Mouse (Mus musculus): ENCODE measurements around the gene Elmo1. TPM values are rescaled to one million over a fixed set of nuclear protein-coding genes. Genes with fewer than 3 reads are reported as not detected.

The Elmo1 gene
- polyA plus RNA-seq, 1 experiment = not detected

DNA sequence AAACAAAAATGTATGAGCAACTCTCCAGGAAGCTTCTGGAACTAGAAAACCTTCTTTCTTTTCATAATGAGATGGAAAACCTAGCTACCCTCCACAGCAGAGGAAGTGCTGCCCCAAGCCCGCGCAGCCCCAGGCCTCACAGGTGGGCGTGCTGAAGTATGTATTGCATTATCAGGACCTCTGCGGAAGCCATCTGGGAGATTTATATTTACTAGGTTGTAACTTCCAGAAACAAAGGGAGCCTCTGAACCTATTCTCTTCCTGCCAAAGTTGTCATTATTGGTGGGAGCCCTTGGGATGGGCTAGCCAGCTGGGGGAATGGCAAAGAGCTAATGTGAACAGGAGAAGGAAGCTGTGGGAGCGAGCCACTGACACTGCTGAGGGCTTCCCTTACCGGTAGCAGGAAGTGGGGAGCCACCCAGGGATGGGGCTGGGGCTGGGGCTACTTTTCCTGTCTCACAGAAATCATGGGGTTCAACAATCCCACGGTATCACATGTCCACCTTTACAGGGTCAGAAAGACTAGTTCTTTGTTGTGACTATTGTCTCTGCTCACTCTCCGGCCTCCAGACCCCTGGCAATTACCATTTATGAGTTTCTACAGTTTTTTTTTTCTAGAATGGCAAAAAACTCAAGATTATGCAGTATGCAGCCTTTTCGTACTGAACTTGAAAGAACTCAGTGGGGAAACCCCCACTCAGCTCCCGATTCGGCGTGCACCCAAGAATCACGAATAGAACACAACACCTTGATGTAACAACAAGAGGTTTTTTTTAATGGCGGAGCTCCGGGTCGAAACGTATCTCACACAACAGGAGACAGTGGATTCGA lies 44.2 kb downstream of the Elmo1 start:
- H3K27ac ChIP-seq (ENCODE audit: insufficient read depth, low read depth, low read length) = no peak overlapping the region
- WGBS = 89% methylated on average over 18 of the region's 18 CpGs

DNA sequence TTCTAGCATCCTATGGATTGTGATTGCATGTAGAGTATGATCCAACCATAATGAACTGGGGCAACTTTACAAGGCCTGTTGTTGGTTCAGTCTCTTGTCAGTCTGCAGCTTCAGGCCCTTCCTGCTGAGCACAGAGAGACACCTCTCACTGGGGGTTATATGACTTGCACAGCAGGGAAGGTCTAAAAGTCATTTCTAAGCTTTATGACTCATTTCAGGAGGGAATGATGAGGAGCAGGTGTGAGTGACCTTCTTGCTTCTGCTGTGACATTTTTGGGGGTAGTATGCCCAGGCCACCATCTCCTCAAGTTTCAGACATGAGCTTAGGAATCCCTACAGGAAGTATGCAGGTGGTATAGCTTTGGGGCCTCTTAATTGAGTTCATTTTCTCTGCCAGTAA lies 46.4 kb downstream of the Elmo1 start:
- Histone ChIP-seq H3K4me3 (ENCODE audit: insufficient read depth, low read depth, low read length) (no peak overlapping the region), H3K4me1 (ENCODE audit: control insufficient read depth, insufficient read depth, low read length) (no peaks in the 10 kb centered on the region), H3K27ac (ENCODE audit: insufficient read depth, low read depth, low read length) (no peak overlapping the region)
- TF ChIP-seq POLR2A (IDR thresholded peaks at IDR 0.05; ENCODE audit: insufficient read depth, low read depth, low read length) = no peak
- TF ChIP-seq CTCF (IDR thresholded peaks at IDR 0.05; ENCODE audit: insufficient read depth, low read depth, low read length) = no peak

More for the DNA sequence above, 44.2 kb downstream of the Elmo1 start:
- Histone ChIP-seq H3K4me1 (ENCODE audit: control insufficient read depth, insufficient read depth, low read length) (no peaks in the 10 kb centered on the region), H3K4me3 (ENCODE audit: insufficient read depth, low read depth, low read length) (no peak overlapping the region)
- TF ChIP-seq CTCF (IDR thresholded peaks at IDR 0.05; ENCODE audit: insufficient read depth, low read depth, low read length) = no peak
- TF ChIP-seq POLR2A (IDR thresholded peaks at IDR 0.05; ENCODE audit: insufficient read depth, low read depth, low read length) = no peak

DNA sequence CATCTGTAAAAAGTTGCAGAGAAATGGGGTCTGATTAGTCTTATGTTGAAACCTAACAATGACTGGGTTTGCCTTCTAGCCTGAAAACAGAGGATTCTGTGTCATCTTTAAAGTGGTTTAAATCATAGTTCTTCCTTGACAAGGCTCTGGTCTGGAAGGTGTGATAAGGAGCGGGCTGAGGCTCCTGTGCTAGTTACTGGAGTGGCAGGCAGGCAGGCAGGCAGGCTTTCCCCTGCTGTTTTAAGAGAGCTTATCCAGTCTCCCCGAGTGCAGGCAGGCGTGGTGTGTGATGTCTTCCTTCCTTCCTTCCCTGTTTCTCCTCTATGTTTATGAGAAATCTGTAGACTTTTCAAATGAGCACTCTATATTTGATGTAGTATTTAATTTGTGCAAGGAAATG lies 48.1 kb downstream of the Elmo1 start:
- TF ChIP-seq CTCF (IDR thresholded peaks at IDR 0.05; ENCODE audit: insufficient read depth, low read depth, low read length) = no peak
- no peak for TF ChIP-seq POLR2A (IDR thresholded peaks at IDR 0.05; ENCODE audit: insufficient read depth, low read depth, low read length)
- no peak overlapping the region for H3K27ac ChIP-seq (ENCODE audit: insufficient read depth, low read depth, low read length)
- WGBS = 66% methylated on average over 3 of the region's 3 CpGs
- H3K4me3 ChIP-seq (ENCODE audit: insufficient read depth, low read depth, low read length) = no peak overlapping the region
- no peaks in the 10 kb centered on the region for H3K4me1 ChIP-seq (ENCODE audit: control insufficient read depth, insufficient read depth, low read length)

DNA sequence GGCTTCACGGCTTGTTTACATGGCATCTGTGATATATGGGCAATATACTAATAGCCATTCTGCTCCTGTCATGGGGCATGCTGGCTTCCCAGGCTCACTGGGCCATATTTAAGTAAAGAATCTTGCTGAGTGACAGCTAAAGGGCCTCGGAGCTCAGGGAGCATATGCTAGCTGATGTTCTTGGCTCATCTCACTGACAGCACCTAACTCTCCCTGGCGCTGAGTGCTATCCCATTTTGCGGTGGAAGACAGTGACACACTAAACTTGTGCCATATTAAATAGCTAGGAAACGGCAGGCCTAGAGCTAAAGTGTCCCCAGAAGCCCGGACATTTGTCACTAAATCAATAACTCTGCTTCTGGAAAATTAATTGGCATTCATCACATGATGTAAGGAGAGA lies 48.7 kb downstream of the Elmo1 start:
- H3K4me3 ChIP-seq (ENCODE audit: insufficient read depth, low read depth, low read length) = no peak overlapping the region
- H3K4me1 ChIP-seq (ENCODE audit: control insufficient read depth, insufficient read depth, low read length) = no peaks in the 10 kb centered on the region
- TF ChIP-seq CTCF (IDR thresholded peaks at IDR 0.05; ENCODE audit: insufficient read depth, low read depth, low read length) (no peak), POLR2A (IDR thresholded peaks at IDR 0.05; ENCODE audit: insufficient read depth, low read depth, low read length) (no peak)
- no peak overlapping the region for H3K27ac ChIP-seq (ENCODE audit: insufficient read depth, low read depth, low read length)
- WGBS = 86% methylated on average over 6 of the region's 6 CpGs

DNA sequence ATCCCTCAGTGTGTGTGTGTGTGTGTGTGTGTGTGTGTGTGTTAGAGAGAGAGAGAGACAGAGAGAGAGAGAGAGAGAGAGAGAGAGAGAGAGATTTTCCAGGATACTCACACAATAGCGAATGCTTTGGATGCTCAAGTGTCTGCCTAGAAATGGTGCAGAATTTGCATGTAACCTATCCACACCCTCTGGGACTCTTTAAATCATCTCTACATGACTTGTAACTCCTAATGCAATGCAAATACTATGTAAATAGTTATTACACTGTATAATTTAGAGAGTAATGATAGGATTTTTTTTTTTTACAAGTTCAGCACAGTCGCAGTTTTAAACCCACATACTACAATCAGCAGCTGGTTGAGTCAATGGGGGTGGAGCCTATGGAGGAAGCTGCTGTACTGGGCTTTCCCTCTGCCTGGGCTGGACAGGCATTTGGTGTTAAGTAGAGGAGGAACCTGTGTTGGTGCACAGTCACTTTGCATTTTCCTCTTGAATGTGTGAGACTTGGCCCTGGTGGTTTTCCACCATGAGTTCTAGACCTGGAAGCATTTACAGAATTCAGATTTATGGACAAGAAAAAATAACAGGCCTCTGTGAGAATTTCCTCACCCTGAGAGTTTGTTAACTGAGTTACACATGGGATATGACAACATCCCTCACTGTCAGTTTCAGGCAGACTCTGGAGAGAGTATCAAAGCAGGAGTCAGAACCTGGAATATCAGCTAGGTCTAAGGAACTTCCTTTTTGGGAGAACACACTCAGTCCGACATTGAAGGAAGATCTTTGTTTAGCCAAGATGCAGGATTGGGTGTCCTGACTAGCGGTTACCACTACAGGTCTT lies 49.6 kb downstream of the Elmo1 start:
- TF ChIP-seq POLR2A (IDR thresholded peaks at IDR 0.05; ENCODE audit: insufficient read depth, low read depth, low read length) (no peak), CTCF (IDR thresholded peaks at IDR 0.05; ENCODE audit: insufficient read depth, low read depth, low read length) (no peak)
- no peaks in the 10 kb centered on the region for H3K4me1 ChIP-seq (ENCODE audit: control insufficient read depth, insufficient read depth, low read length)
- H3K27ac ChIP-seq (ENCODE audit: insufficient read depth, low read depth, low read length) = no peak overlapping the region
- no peak overlapping the region for H3K4me3 ChIP-seq (ENCODE audit: insufficient read depth, low read depth, low read length)
- WGBS = 72% methylated on average over 4 of the region's 4 CpGs

DNA sequence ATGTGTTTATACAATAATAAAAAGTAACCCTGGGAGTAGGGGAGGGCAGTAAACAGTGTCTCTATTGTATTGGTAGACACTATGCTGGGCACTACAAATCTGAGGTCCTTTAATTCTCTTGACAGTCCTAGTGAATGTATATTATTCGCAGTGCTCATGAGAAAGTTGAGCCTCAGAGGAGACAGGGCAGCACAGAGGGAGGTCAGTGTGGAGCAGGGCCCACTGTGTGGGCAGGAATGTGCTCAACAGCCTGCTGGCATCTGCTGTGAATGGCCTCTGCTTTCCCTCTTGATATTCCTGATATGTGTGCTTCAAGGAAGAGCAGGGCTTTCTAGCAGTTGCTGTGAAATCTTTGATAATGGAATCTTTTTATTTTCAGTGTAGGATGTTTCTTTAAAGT lies 52.2 kb downstream of the Elmo1 start:
- TF ChIP-seq CTCF (IDR thresholded peaks at IDR 0.05; ENCODE audit: insufficient read depth, low read depth, low read length) (no peak), POLR2A (IDR thresholded peaks at IDR 0.05; ENCODE audit: insufficient read depth, low read depth, low read length) (no peak)
- H3K4me3 ChIP-seq (ENCODE audit: insufficient read depth, low read depth, low read length) = no peak overlapping the region
- 57% methylated on average over 1 of the region's 1 CpGs for WGBS
- H3K4me1 ChIP-seq (ENCODE audit: control insufficient read depth, insufficient read depth, low read length) = no peaks in the 10 kb centered on the region
- no peak overlapping the region for H3K27ac ChIP-seq (ENCODE audit: insufficient read depth, low read depth, low read length)

DNA sequence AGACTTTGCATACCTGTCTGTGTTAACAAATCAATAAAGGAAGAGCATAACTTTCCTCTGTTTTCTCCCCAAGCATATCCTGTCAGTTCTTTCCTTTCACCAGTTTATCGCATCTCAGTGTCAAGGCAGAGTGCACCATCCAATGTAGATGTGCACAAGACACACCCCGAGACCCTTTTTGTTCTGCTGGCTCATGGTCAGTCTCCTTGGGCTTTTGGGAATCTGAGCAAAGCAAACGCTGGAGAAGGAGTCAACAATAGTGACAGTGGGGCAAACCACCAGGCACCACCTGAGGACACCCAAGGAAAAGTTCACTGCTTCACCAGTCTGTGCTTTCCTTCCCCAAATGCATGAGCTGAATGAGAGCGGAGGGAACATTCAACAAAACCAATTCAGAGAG lies 56.5 kb downstream of the Elmo1 start:
- no peak overlapping the region for H3K27ac ChIP-seq (ENCODE audit: insufficient read depth, low read depth, low read length)
- no peak overlapping the region for H3K4me3 ChIP-seq (ENCODE audit: insufficient read depth, low read depth, low read length)
- no peaks in the 10 kb centered on the region for H3K4me1 ChIP-seq (ENCODE audit: control insufficient read depth, insufficient read depth, low read length)
- TF ChIP-seq POLR2A (IDR thresholded peaks at IDR 0.05; ENCODE audit: insufficient read depth, low read depth, low read length) (no peak), CTCF (IDR thresholded peaks at IDR 0.05; ENCODE audit: insufficient read depth, low read depth, low read length) (no peak)
- WGBS = 97% methylated on average over 4 of the region's 4 CpGs

DNA sequence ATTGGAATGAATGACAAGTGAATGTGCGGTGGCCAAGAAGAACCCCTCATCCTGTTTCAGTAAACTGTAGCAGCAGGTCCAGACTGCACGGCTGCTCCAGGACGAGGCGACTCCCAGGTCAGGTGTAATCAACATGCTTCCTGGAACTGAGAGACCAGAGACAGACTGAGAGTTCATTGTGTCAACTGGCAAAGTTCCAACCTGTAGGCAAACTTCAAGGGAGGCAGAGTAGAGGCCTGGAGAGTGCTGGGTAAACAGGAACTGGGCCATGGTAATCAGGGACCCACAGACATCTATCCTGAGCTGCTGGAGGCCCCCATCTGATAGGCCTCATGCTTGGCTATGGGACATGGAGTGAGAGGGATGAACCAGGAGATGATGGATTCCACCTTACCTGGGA lies 57.3 kb downstream of the Elmo1 start:
- Histone ChIP-seq H3K27ac (ENCODE audit: insufficient read depth, low read depth, low read length) (no peak overlapping the region), H3K4me3 (ENCODE audit: insufficient read depth, low read depth, low read length) (no peak overlapping the region), H3K4me1 (ENCODE audit: control insufficient read depth, insufficient read depth, low read length) (no peaks in the 10 kb centered on the region)
- WGBS = 82% methylated on average over 4 of the region's 4 CpGs
- TF ChIP-seq POLR2A (IDR thresholded peaks at IDR 0.05; ENCODE audit: insufficient read depth, low read depth, low read length) = no peak
- no peak for TF ChIP-seq CTCF (IDR thresholded peaks at IDR 0.05; ENCODE audit: insufficient read depth, low read depth, low read length)

Measured in olfactory bulb, adult 2 months (tissue).